Mouse (Mus musculus): ENCODE measurements at regions not wholly inside any gene's neighbourhood (a gene's known extent, or its start where the extent isn't known, plus 50 kb on each side); places are given as distances from the start of the nearest gene placed in this dataset.

DNA sequence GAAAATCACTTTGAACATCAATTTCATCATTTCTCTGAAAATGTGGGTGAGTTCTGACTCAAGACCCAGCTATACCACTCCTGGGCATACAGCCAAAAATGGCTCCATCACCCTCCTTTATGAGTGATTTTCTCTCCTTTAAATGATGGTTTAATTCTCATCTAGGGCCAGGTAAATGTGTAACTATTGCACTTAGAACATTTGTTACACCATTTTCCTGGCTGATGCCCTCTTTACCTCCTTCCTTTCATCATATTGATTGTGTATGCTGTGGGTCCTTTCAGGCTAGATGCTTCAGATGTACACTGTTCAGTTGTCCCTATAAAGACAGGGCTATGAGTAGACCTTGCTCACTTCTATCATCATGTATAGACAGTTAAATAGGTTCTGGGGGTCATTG is 418.4 kb downstream of the Btbd3 start:
- TF ChIP-seq CTCF (IDR thresholded peaks at IDR 0.05; ENCODE audit: control insufficient read depth, insufficient read depth, insufficient replicate concordance, low read depth, low read length), result no peak
- TF ChIP-seq POLR2A (IDR thresholded peaks at IDR 0.05; ENCODE audit: control insufficient read depth, low read depth, low read length), result no peak
